Mouse (Mus musculus) hindbrain, embryonic 10.5 days (tissue): ENCODE data around the gene Trip11. TPM values are rescaled to one million over a fixed set of nuclear protein-coding genes. Genes with fewer than 3 reads are reported as not detected.

Experiments
- polyA plus RNA-seq: library from polyadenylated mRNA; unstranded; fragments of >200 nt; fragmentation: Nextera tagmentation; extraction: Ambion mirVana; gene quantifications from 2 replicates; pipeline ENCODE4 v1.2.1, GENCODE M21; 2016

Trip11 gene
- polyA plus RNA-seq, 1 experiment from 2014 or later = 16.4 TPM

Other genes starting within 250 kb of the Trip11 start
- gene Tc2n, start 194.7 kb downstream of the Trip11 start, polyA plus RNA-seq = 0.11 and 0.27 TPM in 2 replicates
- 12.4 and 13.4 TPM in 2 replicates for gene Fbln5, start 94.2 kb downstream of the Trip11 start, polyA plus RNA-seq
- gene Atxn3, start 45.0 kb upstream of the Trip11 start, polyA plus RNA-seq = 11.3 and 14.8 TPM in 2 replicates
- 28.6 and 36.4 TPM in 2 replicates for gene Cpsf2, start 62.7 kb upstream of the Trip11 start, polyA plus RNA-seq
- 0.14 and 0.65 TPM in 2 replicates for gene Slc24a4, start 215.5 kb upstream of the Trip11 start, polyA plus RNA-seq